Mouse (Mus musculus) myocyte (in vitro differentiated cells): Measurements from ENCODE around the gene Gng4. TPM values are rescaled to one million over a fixed set of nuclear protein-coding genes. Genes with fewer than 3 reads are reported as not detected.
"Not testable (repeated sequence)": the region's sequence is repeated elsewhere in the genome, so short reads cannot be mapped to it uniquely, and the experiment has no call there.

Experiments used
- H3K27me3 ChIP-seq: one replicate; pipeline ENCODE4 v1.6.1; 2011; ENCODE audit not compliant: control insufficient read depth, insufficient read depth, insufficient read length
- H3K36me3 ChIP-seq: one replicate; pipeline ENCODE4 v1.6.1; 2011; ENCODE audit not compliant: control insufficient read depth, insufficient read depth
- H3K4me2 ChIP-seq: one replicate; pipeline ENCODE4 v1.6.1; 2011; ENCODE audit warnings: low read depth, control low read depth
- H3K4me3 ChIP-seq: one replicate; pipeline ENCODE4 v1.5.1; 2011; ENCODE audit warnings: mild to moderate bottlenecking, control low read depth, moderate library complexity
- H3K79me2 ChIP-seq: one replicate; pipeline ENCODE4 v1.6.1; 2011; ENCODE audit not compliant: control insufficient read depth, insufficient read depth
- H3ac ChIP-seq: one replicate; pipeline ENCODE4 v1.6.1; 2011; ENCODE audit not compliant: control insufficient read depth, insufficient read length
- CEBPB ChIP-seq: IDR thresholded peaks from 2 replicates; pipeline ENCODE4 v1.6.1; 2011; ENCODE audit warnings: mild to moderate bottlenecking, moderate library complexity; ENCODE audit not compliant: poor library complexity, insufficient read depth, severe bottlenecking
- E2F4 ChIP-seq: IDR thresholded peaks from one replicate; pipeline ENCODE4 v1.6.1; 2011; ENCODE audit warnings: mild to moderate bottlenecking, control low read depth, moderate library complexity; ENCODE audit not compliant: insufficient read depth
- MAX ChIP-seq: IDR thresholded peaks from one replicate; pipeline ENCODE4 v1.6.1; 2011; ENCODE audit warnings: low read depth, mild to moderate bottlenecking, control low read depth
- MYOD1 ChIP-seq, 3 experiments: IDR thresholded peaks; one replicate each; pipeline ENCODE4 v1.6.1; 2011; ENCODE audit warnings: control low read depth in 2 of 3, low read depth in 2 of 3, mild to moderate bottlenecking in 2 of 3, moderate library complexity in 1 of 3; ENCODE audit not compliant: insufficient read length in 2 of 3, control insufficient read depth in 1 of 3
- MYOG ChIP-seq, 3 experiments: IDR thresholded peaks; one replicate each; pipeline ENCODE4 v1.6.1; 2011; ENCODE audit warnings: control low read depth in 2 of 3, low read depth in 2 of 3, mild to moderate bottlenecking in 2 of 3; ENCODE audit not compliant: insufficient read length in 2 of 3, control insufficient read depth in 1 of 3, insufficient read depth in 1 of 3
- POLR2A ChIP-seq: IDR thresholded peaks from one replicate; pipeline ENCODE4 v1.6.1; 2011; ENCODE audit warnings: low read depth, mild to moderate bottlenecking, control low read depth, moderate library complexity; ENCODE audit not compliant: insufficient read length
- POLR2AphosphoS2 ChIP-seq: IDR thresholded peaks from one replicate; pipeline ENCODE4 v1.6.1; 2011; ENCODE audit warnings: low read depth, control low read depth; ENCODE audit not compliant: insufficient read length
- REST ChIP-seq: IDR thresholded peaks from one replicate; pipeline ENCODE4 v1.6.1; 2011; ENCODE audit warnings: mild to moderate bottlenecking, control low read depth, moderate library complexity; ENCODE audit not compliant: insufficient read depth, insufficient read length
- SRF ChIP-seq: IDR thresholded peaks from one replicate; pipeline ENCODE4 v1.6.1; 2011; ENCODE audit warnings: low read depth; ENCODE audit not compliant: control insufficient read depth, insufficient read length
- TCF12 ChIP-seq: IDR thresholded peaks from one replicate; pipeline ENCODE4 v1.6.1; 2011; ENCODE audit warnings: mild to moderate bottlenecking, control low read depth; ENCODE audit not compliant: poor library complexity, insufficient read depth, severe bottlenecking
- TCF3 ChIP-seq: IDR thresholded peaks from one replicate; pipeline ENCODE4 v1.6.1; 2011; ENCODE audit warnings: low read depth, control low read depth; ENCODE audit not compliant: insufficient read length
- USF1 ChIP-seq: IDR thresholded peaks from one replicate; pipeline ENCODE4 v1.6.1; 2011; ENCODE audit warnings: low read depth, mild to moderate bottlenecking, control low read depth, moderate library complexity
- polyA plus RNA-seq: library from polyadenylated mRNA; unstranded; fragments of >200 nt; fragmentation: generic; extraction: Trizol; gene quantifications from one replicate; pipeline ENCODE4 v1.2.1, GENCODE M21; 2012; ENCODE audit warnings: missing spikeins

Gng4 gene
- polyA plus RNA-seq, 1 experiment = 0.56 TPM

DNA sequence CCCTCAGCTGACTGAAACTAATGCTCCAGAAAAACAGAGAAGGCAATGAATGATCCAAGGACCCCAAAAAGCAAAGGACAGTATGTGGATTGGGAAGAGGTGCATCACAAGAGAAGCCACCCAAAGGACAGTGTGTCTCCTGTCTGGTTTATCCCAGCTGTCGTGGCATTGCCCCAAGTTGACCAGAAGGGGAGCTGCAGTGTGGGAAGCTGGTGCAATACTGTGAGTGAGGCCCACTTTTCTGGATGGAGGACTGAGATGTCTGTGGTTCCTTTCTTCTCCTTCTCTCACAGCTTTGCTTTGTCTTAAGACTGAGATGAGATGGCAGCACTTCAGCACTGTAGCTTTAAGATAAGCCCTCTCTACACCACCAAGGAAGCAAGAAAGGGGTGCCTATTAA lies 12.2 kb downstream of the Gng4 start:
- Histone ChIP-seq H3K4me3 (no peak overlapping the region), H3K27me3 (no peaks in the 10 kb centered on the region), H3K4me2 (no peak overlapping the region), H3K79me2 (no peaks in the 10 kb centered on the region), H3K36me3 (no peaks in the 10 kb centered on the region), H3ac (no peak overlapping the region)
- TF ChIP-seq POLR2A (no peak), E2F4 (no peak), MYOD1 (IDR thresholded peaks at IDR 0.05; ENCODE audit: control insufficient read depth in 1 of 3, insufficient read length in 2 of 3, low read depth in 2 of 3) (no peak), MAX (no peak), MYOG (IDR thresholded peaks at IDR 0.05; ENCODE audit: control insufficient read depth in 1 of 3, insufficient read depth in 1 of 3, insufficient read length in 2 of 3, low read depth in 2 of 3) (no peak), TCF12 (no peak), REST (no peak), CEBPB (no peak), TCF3 (no peak), USF1 (no peak)

DNA sequence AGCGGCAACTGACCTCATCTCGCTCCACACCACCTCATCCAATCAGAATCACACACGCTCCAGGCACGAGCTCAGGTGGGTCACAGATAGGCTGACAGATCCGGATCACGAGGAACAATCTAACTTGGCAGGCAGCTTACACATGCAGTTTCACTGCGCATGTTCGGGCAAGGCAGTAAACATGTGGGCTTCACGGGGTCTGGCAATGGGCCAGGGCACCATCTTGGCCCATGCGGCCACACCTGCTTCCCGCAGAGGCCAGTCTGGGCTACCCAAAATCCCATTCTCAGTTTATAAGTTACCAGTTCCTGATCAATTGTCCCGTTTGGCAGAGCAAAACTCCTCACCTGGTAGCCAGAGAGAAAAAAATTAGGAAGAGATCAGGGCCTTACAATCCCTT lies 14.0 kb downstream of the Gng4 start:
- H3K4me3 ChIP-seq, H3K79me2 ChIP-seq, H3ac ChIP-seq, H3K36me3 ChIP-seq, H3K4me2 ChIP-seq, H3K27me3 ChIP-seq: not testable (repeated sequence)

- TF ChIP-seq POLR2A = no peak
- TF ChIP-seq E2F4 = no peak
- no peak for TF ChIP-seq TCF3
- no peak for TF ChIP-seq SRF
- TF ChIP-seq MYOG (IDR thresholded peaks at IDR 0.05; ENCODE audit: control insufficient read depth in 1 of 3, insufficient read depth in 1 of 3, insufficient read length in 2 of 3, low read depth in 2 of 3) = no peak
- no peak for TF ChIP-seq USF1
- TF ChIP-seq REST = no peak
- TF ChIP-seq POLR2AphosphoS2 = no peak
- TF ChIP-seq MAX = no peak
- TF ChIP-seq MYOD1 (IDR thresholded peaks at IDR 0.05; ENCODE audit: control insufficient read depth in 1 of 3, insufficient read length in 2 of 3, low read depth in 2 of 3) = no peak
- no peak for TF ChIP-seq TCF12
- Histone ChIP-seq H3K4me2 (no peak overlapping the region), H3K36me3 (no peaks in the 10 kb centered on the region), H3K4me3 (no peak overlapping the region), H3K27me3 (no peaks in the 10 kb centered on the region), H3ac (no peak overlapping the region), H3K79me2 (no peaks in the 10 kb centered on the region)
These were observed 14.9 kb downstream of the Gng4 start for GRCm38 (mm10) chr13:13798775-13799174.

DNA sequence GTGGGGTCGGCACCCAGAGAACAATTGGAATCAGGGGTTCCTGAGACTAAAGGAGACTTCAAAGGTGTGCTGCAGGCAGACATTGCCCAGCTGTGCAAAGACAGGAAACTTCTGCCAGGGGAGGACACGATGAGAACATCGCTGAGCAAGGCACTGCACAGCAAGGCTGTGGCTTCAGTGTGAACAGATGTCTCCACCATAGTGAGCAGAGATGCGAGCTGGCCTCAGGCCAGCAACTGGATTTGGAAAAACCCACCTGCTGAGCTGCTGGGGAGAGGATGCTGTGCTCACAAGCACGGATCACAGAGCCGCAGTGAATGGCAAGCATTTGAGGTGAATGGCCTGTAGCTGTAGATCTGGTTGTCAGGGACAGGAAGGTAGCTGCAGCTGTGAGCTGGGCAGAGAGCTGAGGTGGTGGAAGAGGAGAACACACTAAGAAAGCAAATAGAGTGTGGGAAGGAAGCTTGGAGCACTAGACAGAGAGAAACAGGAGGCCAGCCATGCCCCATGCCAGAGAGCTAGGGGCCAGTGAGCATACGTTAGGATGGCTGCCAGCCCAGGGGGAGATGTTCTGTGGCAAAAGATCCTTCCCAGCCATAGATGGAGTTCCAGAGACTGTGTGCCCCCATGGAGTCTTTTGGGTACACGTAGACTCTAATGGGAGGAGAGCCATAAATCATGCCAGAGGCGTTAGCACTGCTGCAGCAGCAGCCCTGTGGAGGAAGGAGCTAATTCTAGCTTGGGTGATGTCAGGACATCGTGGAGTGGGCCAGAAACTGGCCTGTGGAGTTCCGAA lies 24.7 kb downstream of the Gng4 start:
- Histone ChIP-seq H3ac (no peak overlapping the region), H3K4me2 (no peak overlapping the region), H3K79me2 (no peaks in the 10 kb centered on the region), H3K36me3 (no peaks in the 10 kb centered on the region), H3K27me3 (no peaks in the 10 kb centered on the region), H3K4me3 (no peak overlapping the region)
- TF ChIP-seq MAX = no peak
- TF ChIP-seq MYOG (IDR thresholded peaks at IDR 0.05; ENCODE audit: control insufficient read depth in 1 of 3, insufficient read depth in 1 of 3, insufficient read length in 2 of 3, low read depth in 2 of 3) = no peak
- no peak for TF ChIP-seq TCF3
- no peak for TF ChIP-seq POLR2AphosphoS2
- TF ChIP-seq REST = no peak
- no peak for TF ChIP-seq POLR2A
- no peak for TF ChIP-seq SRF

DNA sequence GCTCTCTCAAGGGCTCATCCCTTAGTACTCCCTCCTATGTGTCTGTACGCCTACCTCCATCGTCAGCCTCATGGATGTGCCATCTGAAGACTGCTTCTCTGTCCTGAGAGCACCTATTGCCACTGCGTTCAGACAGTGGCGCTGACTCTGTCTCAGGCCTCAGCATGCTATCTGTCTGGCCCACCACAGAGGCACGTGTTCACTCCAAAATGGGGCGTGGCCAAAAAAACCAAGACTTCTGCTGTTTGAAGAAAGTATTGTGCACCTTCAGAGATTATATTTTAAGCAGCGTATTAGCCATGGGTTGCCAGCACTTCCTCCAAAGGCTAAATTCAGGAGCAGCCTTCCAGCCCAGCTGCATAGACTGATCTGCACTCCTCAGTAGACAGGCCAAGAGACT lies 27.0 kb downstream of the Gng4 start:
- Histone ChIP-seq H3K79me2 (no peaks in the 10 kb centered on the region), H3K4me3 (no peak overlapping the region), H3K27me3 (no peaks in the 10 kb centered on the region), H3K36me3 (no peaks in the 10 kb centered on the region), H3ac (no peak overlapping the region), H3K4me2 (no peak overlapping the region)
- TF ChIP-seq REST (no peak), TCF3 (no peak), MAX (no peak), CEBPB (no peak), MYOG (IDR thresholded peaks at IDR 0.05; ENCODE audit: control insufficient read depth in 1 of 3, insufficient read depth in 1 of 3, insufficient read length in 2 of 3, low read depth in 2 of 3) (no peak), USF1 (no peak), POLR2AphosphoS2 (no peak), E2F4 (no peak), MYOD1 (IDR thresholded peaks at IDR 0.05; ENCODE audit: control insufficient read depth in 1 of 3, insufficient read length in 2 of 3, low read depth in 2 of 3) (no peak), POLR2A (no peak), SRF (no peak)
